Mouse (Mus musculus) lung, embryonic 16.5 days (tissue): ENCODE results near the gene Pax5. TPM values are rescaled to one million over a fixed set of nuclear protein-coding genes. Genes with fewer than 3 reads are reported as not detected.

ENCODE experiments used
- ATAC-seq: fragments of 200-750 bp; cut with Nextera tagmentation; 2 replicates; pipeline ENCODE4 v1.8.0; 2017; ENCODE audit warnings: low read depth, mild to moderate bottlenecking, moderate library complexity
- H3K27ac ChIP-seq: fragments of 300-500 bp; sonication (generic); 2 replicates; pipeline ENCODE4 v1.5.1; 2014; ENCODE audit warnings: mild to moderate bottlenecking, control low read depth, low read length
- H3K27me3 ChIP-seq: fragments of 300-500 bp; sonication (generic); 2 replicates; pipeline ENCODE4 v1.6.1; 2014; ENCODE audit warnings: low read depth, low read length, mixed read lengths; ENCODE audit not compliant: control insufficient read depth, insufficient read depth
- H3K36me3 ChIP-seq: fragments of 300-500 bp; sonication (generic); 2 replicates; pipeline ENCODE4 v1.6.1; 2014; ENCODE audit warnings: low read length; ENCODE audit not compliant: control insufficient read depth, insufficient read depth
- H3K4me1 ChIP-seq: fragments of 300-500 bp; sonication (generic); replicated peaks from 2 replicates; pipeline ENCODE4 v1.6.1; 2014; ENCODE audit warnings: low read length, mixed read lengths; ENCODE audit not compliant: control insufficient read depth, insufficient read depth
- H3K4me2 ChIP-seq: fragments of 300-500 bp; sonication (generic); 2 replicates; pipeline ENCODE4 v1.6.1; 2014; ENCODE audit warnings: low read depth, low read length, control low read depth
- H3K4me3 ChIP-seq: fragments of 300-500 bp; sonication (generic); 2 replicates; pipeline ENCODE4 v1.5.1; 2014; ENCODE audit warnings: mild to moderate bottlenecking, low read length, control low read depth
- H3K9ac ChIP-seq: fragments of 300-500 bp; sonication (generic); 2 replicates; pipeline ENCODE4 v1.6.1; 2014; ENCODE audit warnings: low read length, control low read depth
- H3K9me3 ChIP-seq: fragments of 300-500 bp; sonication (generic); 2 replicates; pipeline ENCODE4 v1.6.1; 2016; ENCODE audit warnings: low read length; ENCODE audit not compliant: control insufficient read depth
- WGBS: fragments of 180-500 bp; shearing (Covaris S2); extraction: QIAGEN DNeasy Blood & Tissue Kit; methylation state at CpG from one replicate; pipeline ENCODE4 v1.1.7; 2014; 5-methylcytosine and 5-hydroxymethylcytosine counted together
- microRNA-seq: library from miRNA; unstranded; fragments of <30 nt; microRNA quantifications from one replicate; pipeline ENCODE4, GENCODE M21; 2016
- polyA plus RNA-seq: library from polyadenylated mRNA; unstranded; fragments of >200 nt; fragmentation: Nextera tagmentation; extraction: Ambion mirVana; gene quantifications from 2 replicates; pipeline ENCODE4 v1.2.1, GENCODE M21; 2015

Gene Pax5
- polyA plus RNA-seq, 1 experiment from 2014 or later: not detected

DNA sequence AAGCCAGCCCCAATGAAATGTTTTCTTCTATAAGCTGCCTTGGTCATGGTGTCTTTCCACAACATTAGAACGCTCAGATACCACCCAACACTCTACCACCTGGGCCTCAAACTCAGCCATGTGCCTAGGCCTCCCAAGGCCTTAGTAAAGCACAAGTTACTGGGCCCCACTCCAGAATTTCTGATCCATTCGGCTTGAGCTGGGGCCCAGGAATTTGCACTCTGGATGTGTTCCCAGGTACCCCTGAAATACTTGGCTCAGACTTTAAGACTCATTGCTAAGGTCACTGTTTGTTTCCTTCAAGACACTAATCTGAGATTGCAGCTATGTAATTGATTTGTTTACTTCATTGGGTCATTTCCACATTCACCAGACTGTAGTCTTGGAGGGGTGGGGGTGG lies 214.5 kb downstream of the Pax5 start:
- peak; percentile 34; the same call in 1 of the 2 replicates for ATAC-seq
- no peak overlapping the region for H3K4me3 ChIP-seq

DNA sequence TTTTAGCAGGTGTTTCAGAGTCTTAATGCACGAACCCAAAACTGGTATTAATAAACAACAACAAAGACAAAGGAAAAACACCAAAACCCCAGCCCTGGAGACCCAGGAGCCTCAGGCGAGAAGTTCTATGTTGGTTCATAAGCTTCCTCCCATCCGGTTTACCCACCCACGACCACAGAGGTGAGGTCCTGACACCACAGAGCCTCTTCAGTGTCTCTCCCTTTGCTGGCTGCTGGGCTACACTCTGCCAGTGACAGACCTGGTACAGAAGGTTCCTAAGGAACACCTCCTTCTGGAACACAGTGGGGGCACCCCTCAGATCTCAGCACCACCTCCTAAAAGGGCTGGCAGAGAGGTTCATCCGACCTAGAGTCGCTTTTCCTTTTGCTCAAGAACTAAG lies 216.5 kb downstream of the Pax5 start:
- no peaks in the 10 kb centered on the region for H3K27me3 ChIP-seq
- H3K9me3 ChIP-seq: no peaks in the 10 kb centered on the region
- whole genome bisulfite sequencing: 64% methylated on average over 6 of the region's 6 CpGs
- no peaks in the 10 kb centered on the region for H3K4me1 ChIP-seq
- no peaks in the 10 kb centered on the region for H3K36me3 ChIP-seq
- no peak overlapping the region for H3K4me3 ChIP-seq
- no peak overlapping the region for H3K4me2 ChIP-seq
- H3K9ac ChIP-seq: no peak overlapping the region
- ATAC-seq: no peak
- no peak overlapping the region for H3K27ac ChIP-seq

More for the DNA sequence above, 214.5 kb downstream of the Pax5 start:
- no peaks in the 10 kb centered on the region for H3K4me1 ChIP-seq
- 60% methylated on average over 2 of the region's 2 CpGs for WGBS
- H3K9ac ChIP-seq: no peak overlapping the region
- H3K9me3 ChIP-seq: no peaks in the 10 kb centered on the region
- H3K27me3 ChIP-seq: no peaks in the 10 kb centered on the region
- no peaks in the 10 kb centered on the region for H3K36me3 ChIP-seq
- H3K27ac ChIP-seq: no peak overlapping the region
- no peak overlapping the region for H3K4me2 ChIP-seq

- 72% methylated on average over 6 of the region's 6 CpGs for WGBS
- Histone ChIP-seq H3K27ac (no peak overlapping the region), H3K36me3 (no peaks in the 10 kb centered on the region), H3K9ac (no peak overlapping the region), H3K4me2 (no peak overlapping the region), H3K4me1 (no peaks in the 10 kb centered on the region), H3K9me3 (no peaks in the 10 kb centered on the region), H3K27me3 (no peaks in the 10 kb centered on the region), H3K4me3 (no peak overlapping the region)
- ATAC-seq: no peak
These were observed 219.4 kb downstream of the Pax5 start for GRCm38 (mm10) chr4:44490872-44491271.

DNA sequence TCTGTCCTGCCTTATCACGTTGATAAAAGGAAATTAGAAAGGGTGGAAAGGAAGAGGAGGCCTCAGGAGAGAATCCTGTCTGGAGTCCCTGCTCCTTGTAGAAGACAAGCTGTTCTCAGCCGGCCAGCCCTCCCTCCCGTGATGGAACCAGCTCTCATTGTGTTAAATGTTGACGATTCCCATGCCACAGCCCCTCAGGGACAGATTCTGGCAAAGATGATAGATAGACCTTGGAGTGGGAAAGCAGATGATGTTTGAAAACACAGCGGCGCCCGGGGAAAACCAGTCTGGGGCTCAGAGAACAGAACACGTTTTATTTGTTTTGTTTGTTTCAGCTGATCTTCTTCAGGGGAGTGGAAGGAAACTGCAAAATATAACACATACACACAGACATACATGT lies 221.6 kb downstream of the Pax5 start:
- Histone ChIP-seq H3K27me3 (no peaks in the 10 kb centered on the region), H3K36me3 (no peaks in the 10 kb centered on the region), H3K4me2 (no peak overlapping the region), H3K4me3 (no peak overlapping the region), H3K27ac (no peak overlapping the region), H3K9ac (no peak overlapping the region), H3K9me3 (no peaks in the 10 kb centered on the region), H3K4me1 (no peaks in the 10 kb centered on the region)
- WGBS: 27% methylated on average over 8 of the region's 8 CpGs
- ATAC-seq: no peak

- no peak overlapping the region for H3K4me3 ChIP-seq
- WGBS: 52% methylated on average over 8 of the region's 8 CpGs
- ATAC-seq: no peak
- H3K9ac ChIP-seq: no peak overlapping the region
- H3K27me3 ChIP-seq: no peaks in the 10 kb centered on the region
- H3K9me3 ChIP-seq: no peaks in the 10 kb centered on the region
- H3K4me1 ChIP-seq: no peaks in the 10 kb centered on the region
- H3K4me2 ChIP-seq: no peak overlapping the region
- no peak overlapping the region for H3K27ac ChIP-seq
- H3K36me3 ChIP-seq: no peaks in the 10 kb centered on the region
These were observed 222.1 kb downstream of the Pax5 start for GRCm38 (mm10) chr4:44488219-44488618.

GRCm38 (mm10) chr4:44482851-44483250 lies 227.4 kb downstream of the Pax5 start:
- H3K9me3 ChIP-seq: peaks cover 3% of the 10 kb centered on the region; the same call in 1 of the 2 replicates
- no peak overlapping the region for H3K27ac ChIP-seq
- H3K36me3 ChIP-seq: no peaks in the 10 kb centered on the region
- 79% methylated on average over 9 of the region's 9 CpGs for WGBS
- no peak overlapping the region for H3K4me2 ChIP-seq
- no peak for ATAC-seq
- no peak overlapping the region for H3K9ac ChIP-seq
- H3K27me3 ChIP-seq: no peaks in the 10 kb centered on the region
- no peaks in the 10 kb centered on the region for H3K4me1 ChIP-seq
- no peak overlapping the region for H3K4me3 ChIP-seq

GRCm38 (mm10) chr4:44479755-44480154 lies 230.5 kb downstream of the Pax5 start:
- Histone ChIP-seq H3K36me3 (no peaks in the 10 kb centered on the region), H3K27me3 (no peaks in the 10 kb centered on the region), H3K9ac (no peak overlapping the region), H3K4me3 (no peak overlapping the region), H3K27ac (no peak overlapping the region), H3K4me2 (no peak overlapping the region), H3K9me3 (peaks cover 3% of the 10 kb centered on the region; the same call in 1 of the 2 replicates), H3K4me1 (no peaks in the 10 kb centered on the region)
- WGBS: 95% methylated on average over 1 of the region's 1 CpGs
- ATAC-seq: no peak

Small RNA genes lying within 50 kb of the gene (microRNA-seq; reads per million reads assigned to microRNA genes)
- not detected for gene Mir5120

Other genes with a start within 250 kb of the Pax5 start
- gene Zcchc7, start 45.4 kb upstream of the Pax5 start, polyA plus RNA-seq: 36.6 and 39.7 TPM in 2 replicates